Mouse (Mus musculus) gonadal fat pad, adult 2 months (tissue): Measurements from ENCODE around the gene Gm10491. TPM values are rescaled to one million over a fixed set of nuclear protein-coding genes. Genes with fewer than 3 reads are reported as not detected.

Experiments
- DNase-seq: peaks from one replicate; pipeline ENCODE4 v3.0.0-alpha.2; 2012; ENCODE audit warnings: low read depth
- polyA plus RNA-seq: library from polyadenylated mRNA; depleted of rRNA; stranded (reverse); fragments of >200 nt; gene quantifications from 2 replicates; pipeline ENCODE4 v1.2.3, GENCODE M21; 2012; rRNA removed

Gene Gm10491
- polyA plus RNA-seq, 1 experiment: not detected

GRCm38 (mm10) chrX:7879819-7880218 is 27.8 kb downstream of the Gm10491 start:
- no peak for DNase-seq

DNA sequence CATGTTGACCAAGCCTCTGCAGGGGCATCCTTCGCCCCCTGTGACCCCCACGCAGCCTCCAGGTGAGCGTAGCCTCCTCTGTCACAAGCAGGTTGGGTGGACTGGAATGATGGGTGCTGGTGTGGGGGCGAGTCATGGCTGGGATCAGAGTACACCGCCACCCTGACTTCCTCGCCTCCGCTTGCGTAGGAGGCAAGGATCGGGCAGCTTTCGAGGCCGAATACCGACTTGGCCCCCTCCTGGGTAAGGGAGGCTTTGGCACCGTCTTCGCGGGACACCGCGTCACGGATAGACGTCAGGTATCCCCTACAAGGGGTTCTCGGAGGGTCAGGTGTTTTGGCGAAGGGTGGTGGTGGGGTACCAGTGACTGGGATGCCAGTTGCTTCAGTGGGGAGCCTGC is 29.1 kb downstream of the Gm10491 start:
- DNase-seq: no peak

GRCm38 (mm10) chrX:7878007-7878419 is 29.6 kb downstream of the Gm10491 start, which contains the start of gene Pim2:
TSS of gene Pim2 (plus strand) at chrX:7878262.
- no peak for DNase-seq

DNA sequence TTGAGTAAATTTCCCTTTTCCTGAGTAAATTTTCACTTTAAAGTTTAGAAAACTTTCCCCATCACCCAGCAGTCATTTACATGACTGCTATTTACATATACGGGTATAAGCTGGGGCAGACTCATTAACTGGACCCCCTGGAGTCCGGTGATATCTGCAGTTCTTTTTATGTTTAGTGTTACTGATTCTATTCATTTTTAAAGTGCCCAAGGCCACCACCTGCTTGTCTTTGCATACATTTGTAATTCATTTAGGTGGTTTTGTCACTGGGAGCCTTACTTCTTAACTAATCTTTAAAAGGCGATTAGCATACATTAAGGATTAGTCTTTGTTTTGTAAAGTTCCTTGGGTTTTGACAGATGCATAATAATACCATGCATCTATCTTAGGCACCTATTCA is 37.8 kb downstream of the Gm10491 start:
- DNase-seq: no peak

DNA sequence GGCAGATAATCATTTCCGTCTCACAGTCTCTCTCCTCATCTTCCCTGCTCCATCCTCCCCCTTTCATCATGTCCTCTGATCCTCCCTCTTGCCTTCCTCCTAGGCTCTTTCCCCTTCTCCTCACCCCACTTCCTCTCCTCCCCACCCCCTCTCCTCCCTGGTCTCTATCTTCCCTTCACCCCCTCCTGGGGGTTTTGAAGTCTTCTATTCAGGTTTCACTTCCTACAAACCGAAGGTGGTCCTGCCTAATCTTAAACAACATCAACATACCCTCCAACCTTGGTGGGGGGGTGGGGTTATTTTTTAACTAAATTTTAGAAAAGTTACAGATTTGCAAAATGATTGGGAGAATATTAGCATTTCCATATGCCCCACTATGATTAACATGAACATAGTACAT is 39.1 kb downstream of the Gm10491 start:
- DNase-seq: no peak

DNA sequence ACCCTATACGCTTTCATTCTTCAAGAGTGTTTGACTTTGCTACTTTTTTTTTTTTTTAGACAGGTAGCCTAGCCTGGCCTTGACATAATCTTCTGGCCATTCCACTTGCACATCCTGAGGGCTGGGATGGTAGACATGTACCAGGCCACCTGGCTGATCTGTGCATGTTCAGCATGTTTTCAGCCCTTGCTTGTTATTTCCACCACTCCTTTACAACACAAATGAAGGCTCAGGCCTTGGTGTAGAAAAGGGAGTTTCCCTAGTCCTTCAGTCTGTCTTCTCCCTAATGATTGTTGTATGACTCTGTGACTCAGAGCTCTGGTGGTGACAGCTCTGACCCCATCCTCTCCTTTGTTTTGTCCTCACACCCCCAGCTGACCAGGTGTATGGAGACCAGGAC is 40.5 kb downstream of the Gm10491 start:
- no peak for DNase-seq

- DNase-seq: no peak
Observed at GRCm38 (mm10) chrX:7865786-7866185, 41.8 kb downstream of the Gm10491 start.

GRCm38 (mm10) chrX:7865343-7865742 is 42.3 kb downstream of the Gm10491 start:
- DNase-seq: no peak

- no peak for DNase-seq
Observed at GRCm38 (mm10) chrX:7864551-7864950, 43.1 kb downstream of the Gm10491 start.

DNA sequence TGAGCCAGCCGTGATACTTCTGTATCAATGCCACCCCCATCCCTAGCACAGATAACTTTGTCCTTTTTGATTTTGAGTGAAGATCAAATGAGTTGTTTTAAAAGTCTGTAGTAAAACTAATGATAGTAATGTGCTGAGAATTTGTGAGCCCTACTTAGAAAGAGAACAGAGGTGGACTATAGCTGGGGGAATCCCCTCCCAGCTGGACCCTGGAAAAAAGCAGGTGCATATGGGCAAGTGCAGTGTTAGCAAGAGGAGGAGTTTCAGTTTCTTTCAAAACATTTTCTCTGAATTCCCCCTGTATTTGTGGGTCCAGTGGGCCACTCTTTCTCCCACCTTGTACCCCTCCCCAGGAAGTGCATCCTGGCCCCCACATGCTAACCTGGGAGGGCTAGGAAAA is 44.5 kb downstream of the Gm10491 start:
- no peak for DNase-seq

GRCm38 (mm10) chrX:7859191-7859753 is 48.4 kb downstream of the Gm10491 start:
- DNase-seq: no peak

Other genes with a start within 250 kb of the Gm10491 start
- 425 and 457 TPM in 2 replicates for gene Plp2, start 236.4 kb downstream of the Gm10491 start, polyA plus RNA-seq
- 3.6 and 5.5 TPM in 2 replicates for gene Magix, start 226.6 kb downstream of the Gm10491 start, polyA plus RNA-seq
- gene Gpkow, start 210.7 kb downstream of the Gm10491 start, polyA plus RNA-seq: 10.3 and 10.4 TPM in 2 replicates
- gene Wdr45, start 193.5 kb downstream of the Gm10491 start, polyA plus RNA-seq: 75.7 and 96.4 TPM in 2 replicates
- 0.32 TPM in 1 of 2 replicates, not detected in the other for gene Gm45208, start 185.6 kb downstream of the Gm10491 start, polyA plus RNA-seq
- 20.9 TPM in 2 replicates for gene Praf2, start 179.4 kb downstream of the Gm10491 start, polyA plus RNA-seq
- gene Ccdc120, start 156.9 kb downstream of the Gm10491 start, polyA plus RNA-seq: 16.7 and 23.1 TPM in 2 replicates
- gene Tfe3, start 145.3 kb downstream of the Gm10491 start, polyA plus RNA-seq: 38.8 and 54.6 TPM in 2 replicates
- gene Gripap1, start 118.1 kb downstream of the Gm10491 start, polyA plus RNA-seq: 29.8 and 32.7 TPM in 2 replicates
- 9.9 and 10.7 TPM in 2 replicates for gene Kcnd1, start 85.5 kb downstream of the Gm10491 start, polyA plus RNA-seq
- 24.3 and 44.1 TPM in 2 replicates for gene Otud5, start 66.5 kb downstream of the Gm10491 start, polyA plus RNA-seq
- 18.2 and 21.4 TPM in 2 replicates for gene Pim2, start 29.6 kb downstream of the Gm10491 start, polyA plus RNA-seq
- gene Slc35a2, start 23.8 kb downstream of the Gm10491 start, polyA plus RNA-seq: 69.7 and 86.0 TPM in 2 replicates
- 49.8 and 52.7 TPM in 2 replicates for gene Pqbp1, start 8.6 kb downstream of the Gm10491 start, polyA plus RNA-seq
- 32.4 and 38.3 TPM in 2 replicates for gene Timm17b, start 8.5 kb downstream of the Gm10491 start, polyA plus RNA-seq
- gene Gm10490, start 1.7 kb upstream of the Gm10491 start, polyA plus RNA-seq: not detected in 2 replicates
- 0.97 and 1.3 TPM in 2 replicates for gene Pcsk1n, start 12.0 kb upstream of the Gm10491 start, polyA plus RNA-seq
- gene Eras, start 20.8 kb upstream of the Gm10491 start, polyA plus RNA-seq: 0.16 TPM in 1 of 2 replicates, not detected in the other
- 179 and 264 TPM in 2 replicates for gene Hdac6, start 40.1 kb upstream of the Gm10491 start, polyA plus RNA-seq
- gene Gata1, start 70.2 kb upstream of the Gm10491 start, polyA plus RNA-seq: 0.13 and 0.16 TPM in 2 replicates
- gene Glod5, start 110.7 kb upstream of the Gm10491 start, polyA plus RNA-seq: 0.22 and 0.31 TPM in 2 replicates
- gene Suv39h1, start 166.9 kb upstream of the Gm10491 start, polyA plus RNA-seq: 16.0 and 16.5 TPM in 2 replicates
- gene Was, start 182.7 kb upstream of the Gm10491 start, polyA plus RNA-seq: 7.8 and 9.5 TPM in 2 replicates
- gene Wdr13, start 225.1 kb upstream of the Gm10491 start, polyA plus RNA-seq: 93.8 and 104 TPM in 2 replicates
- 134 and 160 TPM in 2 replicates for gene Rbm3, start 238.0 kb upstream of the Gm10491 start, polyA plus RNA-seq